Mouse (Mus musculus): ENCODE data around the gene Ebf1. TPM values are rescaled to one million over a fixed set of nuclear protein-coding genes. Genes with fewer than 3 reads are reported as not detected.

Gene Ebf1
- total and polyA plus RNA-seq, 3 experiments, result 0.04 TPM; not detected in 2

- no peaks in the 10 kb centered on the region for H3K4me1 ChIP-seq (ENCODE audit: control insufficient read depth in 1 of 2, insufficient read depth in 2 of 2, low read length in 2 of 2)
- H3K9me3 ChIP-seq (replicated peaks; ENCODE audit: insufficient read depth, low read length), result no peaks in the 10 kb centered on the region
- no peak overlapping the region for H3K27ac ChIP-seq (ENCODE audit: control insufficient read depth, low read depth, low read length)
- no peak for TF ChIP-seq ELF1 (IDR thresholded peaks at IDR 0.05; ENCODE audit: low read depth, low read length)
- no peak for TF ChIP-seq MEF2A (IDR thresholded peaks at IDR 0.05; ENCODE audit: extremely low read depth, insufficient replicate concordance, low read depth, low read length, poor library complexity, severe bottlenecking)
- TF ChIP-seq ZMIZ1 (IDR thresholded peaks at IDR 0.05; ENCODE audit: low read depth, low read length), result no peak
- no peak for TF ChIP-seq TBP (IDR thresholded peaks at IDR 0.05; ENCODE audit: low read depth, low read length)
- TF ChIP-seq NELFE (IDR thresholded peaks at IDR 0.05; ENCODE audit: low read depth, low read length), result no peak
- TF ChIP-seq MAX (IDR thresholded peaks at IDR 0.05; ENCODE audit: low read length), result no peak
- TF ChIP-seq SMC3 (IDR thresholded peaks at IDR 0.05; ENCODE audit: low read depth, low read length), result no peak
- no peak for TF ChIP-seq HCFC1 (IDR thresholded peaks at IDR 0.05; ENCODE audit: low read depth, low read length)
- H3K4me3 ChIP-seq (ENCODE audit: control insufficient read depth in 1 of 2, insufficient read depth in 1 of 2, low read depth in 2 of 2, low read length in 2 of 2), result no peak overlapping the region
- H3K79me2 ChIP-seq (ENCODE audit: control insufficient read depth, insufficient read depth, low read length, poor library complexity), result no peaks in the 10 kb centered on the region
- H3K27me3 ChIP-seq (ENCODE audit: control insufficient read depth in 1 of 2, insufficient read depth in 2 of 2, low read length in 2 of 2), result no peaks in the 10 kb centered on the region
- H3K9ac ChIP-seq (ENCODE audit: control insufficient read depth, low read depth, low read length, poor library complexity, severe bottlenecking), result no peak overlapping the region
- no peak for DNase-seq (ENCODE audit: low read depth, low spot score)
- H3K36me3 ChIP-seq (ENCODE audit: control insufficient read depth in 1 of 2, insufficient read depth in 2 of 2, low read length in 2 of 2), result no peaks in the 10 kb centered on the region
Measured at GRCm38 (mm10) chr11:44852921-44853320, 235.8 kb downstream of the Ebf1 start.

GRCm38 (mm10) chr11:44854496-44854895 lies 237.4 kb downstream of the Ebf1 start:
- TF ChIP-seq HCFC1 (IDR thresholded peaks at IDR 0.05; ENCODE audit: low read depth, low read length), result no peak
- TF ChIP-seq KAT2A (conservative IDR thresholded peaks at IDR 0.05; ENCODE audit: low read depth, low read length), result no peak
- no peak for TF ChIP-seq RAD21 (IDR thresholded peaks at IDR 0.05; ENCODE audit: low read depth, low read length)
- TF ChIP-seq MYC (IDR thresholded peaks at IDR 0.05; ENCODE audit: low read depth, low read length), result no peak
- TF ChIP-seq ELF1 (IDR thresholded peaks at IDR 0.05; ENCODE audit: low read depth, low read length), result no peak
- no peak for TF ChIP-seq NRF1 (IDR thresholded peaks at IDR 0.05; ENCODE audit: insufficient read depth, low read depth, low read length, poor library complexity, severe bottlenecking)
- TF ChIP-seq ZC3H11A (IDR thresholded peaks at IDR 0.05; ENCODE audit: low read depth, low read length), result no peak
- H3K9me3 ChIP-seq (replicated peaks; ENCODE audit: insufficient read depth, low read length), result no peaks in the 10 kb centered on the region
- no peaks in the 10 kb centered on the region for H3K4me1 ChIP-seq (ENCODE audit: control insufficient read depth in 1 of 2, insufficient read depth in 2 of 2, low read length in 2 of 2)
- no peaks in the 10 kb centered on the region for H3K79me2 ChIP-seq (ENCODE audit: control insufficient read depth, insufficient read depth, low read length, poor library complexity)
- H3K27ac ChIP-seq (ENCODE audit: control insufficient read depth, low read depth, low read length), result no peak overlapping the region
- H3K9ac ChIP-seq (ENCODE audit: control insufficient read depth, low read depth, low read length, poor library complexity, severe bottlenecking), result no peak overlapping the region
- DNase-seq (ENCODE audit: low read depth, low spot score), result no peak
- H3K36me3 ChIP-seq (ENCODE audit: control insufficient read depth in 1 of 2, insufficient read depth in 2 of 2, low read length in 2 of 2), result no peaks in the 10 kb centered on the region
- H3K4me3 ChIP-seq (ENCODE audit: control insufficient read depth in 1 of 2, insufficient read depth in 1 of 2, low read depth in 2 of 2, low read length in 2 of 2), result no peak overlapping the region
- H3K27me3 ChIP-seq (ENCODE audit: control insufficient read depth in 1 of 2, insufficient read depth in 2 of 2, low read length in 2 of 2), result no peaks in the 10 kb centered on the region

GRCm38 (mm10) chr11:44861108-44861507 lies 244.0 kb downstream of the Ebf1 start:
- H3K36me3 ChIP-seq (ENCODE audit: control insufficient read depth in 1 of 2, insufficient read depth in 2 of 2, low read length in 2 of 2), result no peaks in the 10 kb centered on the region
- no peaks in the 10 kb centered on the region for H3K9me3 ChIP-seq (replicated peaks; ENCODE audit: insufficient read depth, low read length)
- H3K9ac ChIP-seq (ENCODE audit: control insufficient read depth, low read depth, low read length, poor library complexity, severe bottlenecking), result no peak overlapping the region
- no peaks in the 10 kb centered on the region for H3K4me1 ChIP-seq (ENCODE audit: control insufficient read depth in 1 of 2, insufficient read depth in 2 of 2, low read length in 2 of 2)
- no peaks in the 10 kb centered on the region for H3K27me3 ChIP-seq (ENCODE audit: control insufficient read depth in 1 of 2, insufficient read depth in 2 of 2, low read length in 2 of 2)
- no peak overlapping the region for H3K27ac ChIP-seq (ENCODE audit: control insufficient read depth, low read depth, low read length)
- no peak for DNase-seq (ENCODE audit: low read depth, low spot score)
- no peaks in the 10 kb centered on the region for H3K79me2 ChIP-seq (ENCODE audit: control insufficient read depth, insufficient read depth, low read length, poor library complexity)
- no peak overlapping the region for H3K4me3 ChIP-seq (ENCODE audit: control insufficient read depth in 1 of 2, insufficient read depth in 1 of 2, low read depth in 2 of 2, low read length in 2 of 2)
- no peak for TF ChIP-seq MEF2A (IDR thresholded peaks at IDR 0.05; ENCODE audit: extremely low read depth, insufficient replicate concordance, low read depth, low read length, poor library complexity, severe bottlenecking)
- TF ChIP-seq ELF1 (IDR thresholded peaks at IDR 0.05; ENCODE audit: low read depth, low read length), result no peak
- no peak for TF ChIP-seq POLR2AphosphoS5 (IDR thresholded peaks at IDR 0.05; ENCODE audit: borderline replicate concordance, low read depth, low read length)
- no peak for TF ChIP-seq POLR2A (IDR thresholded peaks at IDR 0.05; ENCODE audit: control insufficient read depth in 1 of 2, insufficient read depth in 1 of 2, low read depth in 1 of 2, low read length in 2 of 2, poor library complexity in 1 of 2)
- TF ChIP-seq UBTF (IDR thresholded peaks at IDR 0.05; ENCODE audit: borderline replicate concordance, insufficient read depth, low read depth, low read length), result no peak
- TF ChIP-seq ZC3H11A (IDR thresholded peaks at IDR 0.05; ENCODE audit: low read depth, low read length), result no peak
- no peak for TF ChIP-seq TAL1 (IDR thresholded peaks at IDR 0.05; ENCODE audit: low read length)
- no peak for TF ChIP-seq CHD1 (IDR thresholded peaks at IDR 0.05; ENCODE audit: low read depth, low read length)
- TF ChIP-seq RAD21 (IDR thresholded peaks at IDR 0.05; ENCODE audit: low read depth, low read length), result no peak
- TF ChIP-seq EP300 (IDR thresholded peaks at IDR 0.05; ENCODE audit: low read depth in 1 of 2, low read length in 2 of 2), result no peak
- no peak for TF ChIP-seq BHLHE40 (IDR thresholded peaks at IDR 0.05; ENCODE audit: borderline replicate concordance, low read depth, low read length)
- no peak for TF ChIP-seq TCF12 (IDR thresholded peaks at IDR 0.05; ENCODE audit: low read depth, low read length)
- no peak for TF ChIP-seq ETS1 (IDR thresholded peaks at IDR 0.05; ENCODE audit: low read depth, low read length)
- no peak for TF ChIP-seq RCOR1 (IDR thresholded peaks at IDR 0.05; ENCODE audit: low read depth, low read length)
- no peak for TF ChIP-seq E2F4 (IDR thresholded peaks at IDR 0.05; ENCODE audit: borderline replicate concordance, low read depth, low read length)
- no peak for TF ChIP-seq MXI1 (IDR thresholded peaks at IDR 0.05; ENCODE audit: low read depth, low read length)
- TF ChIP-seq MAX (IDR thresholded peaks at IDR 0.05; ENCODE audit: low read length), result no peak

All from MEL (cell line).